Mouse (Mus musculus) kidney, adult 18-20 months (tissue): ENCODE data around the gene Ube2e2.
"Not testable (repeated sequence)": the region's sequence is repeated elsewhere in the genome, so short reads cannot be mapped to it uniquely, and the experiment has no call there.

Source experiments
- DNase-seq: peaks from one replicate; pipeline ENCODE4 v3.0.0; 2021

Gene Ube2e2

GRCm38 (mm10) chr14:18720601-18721591 is 173.2 kb downstream of the Ube2e2 start:
- no peak for DNase-seq

GRCm38 (mm10) chr14:18716970-18717369 is 177.1 kb downstream of the Ube2e2 start:
- no peak for DNase-seq

- DNase-seq: no peak
Measured at GRCm38 (mm10) chr14:18715529-18715928, 178.5 kb downstream of the Ube2e2 start.

- no peak for DNase-seq
Measured at GRCm38 (mm10) chr14:18697662-18698225, 196.3 kb downstream of the Ube2e2 start.

GRCm38 (mm10) chr14:18696418-18696817 is 197.6 kb downstream of the Ube2e2 start:
- DNase-seq: not testable (repeated sequence)

- no peak for DNase-seq
Measured at GRCm38 (mm10) chr14:18678121-18678836, 215.8 kb downstream of the Ube2e2 start.

GRCm38 (mm10) chr14:18670712-18671111 is 223.4 kb downstream of the Ube2e2 start:
- DNase-seq: no peak

GRCm38 (mm10) chr14:18669301-18669935 is 224.6 kb downstream of the Ube2e2 start:
- DNase-seq: no peak

GRCm38 (mm10) chr14:18668309-18668708 is 225.8 kb downstream of the Ube2e2 start:
- DNase-seq: not testable (repeated sequence)

- DNase-seq: no peak
Measured at GRCm38 (mm10) chr14:18667755-18668154, 226.3 kb downstream of the Ube2e2 start.

GRCm38 (mm10) chr14:18666251-18666650 is 227.8 kb downstream of the Ube2e2 start:
- no peak for DNase-seq

- no peak for DNase-seq
Measured at GRCm38 (mm10) chr14:18665267-18666024, 228.6 kb downstream of the Ube2e2 start.

- no peak for DNase-seq
Measured at GRCm38 (mm10) chr14:18663666-18664065, 230.4 kb downstream of the Ube2e2 start.

- DNase-seq: no peak
Measured at GRCm38 (mm10) chr14:18657777-18658753, 236.0 kb downstream of the Ube2e2 start.

GRCm38 (mm10) chr14:18649123-18649675 is 244.9 kb downstream of the Ube2e2 start:
- DNase-seq: no peak

GRCm38 (mm10) chr14:18641656-18642055 is 252.4 kb downstream of the Ube2e2 start:
- no peak for DNase-seq

- DNase-seq: no peak
Measured at GRCm38 (mm10) chr14:18638753-18639456, 255.2 kb downstream of the Ube2e2 start.

GRCm38 (mm10) chr14:18637739-18638138 is 256.3 kb downstream of the Ube2e2 start:
- DNase-seq: no peak

GRCm38 (mm10) chr14:18628170-18628569 is 265.9 kb downstream of the Ube2e2 start:
- DNase-seq: no peak

GRCm38 (mm10) chr14:18618603-18619002 is 275.5 kb downstream of the Ube2e2 start:
- DNase-seq: no peak
